Mouse (Mus musculus) hindbrain, embryonic 13.5 days (tissue): ENCODE data around the gene Ccdc28a. TPM values are rescaled to one million over a fixed set of nuclear protein-coding genes. Genes with fewer than 3 reads are reported as not detected.
A peak's percentile ranks its signal among the peaks of the same experiment; 100 is the strongest.

Source experiments
- ATAC-seq: fragments of 200-750 bp; cut with Nextera tagmentation; 2 replicates; pipeline ENCODE4 v1.8.0; 2017; ENCODE audit warnings: moderate TSS enrichment; ENCODE audit not compliant: low FRiP score
- H3K27ac ChIP-seq: fragments of 300-500 bp; sonication (generic); 2 replicates; pipeline ENCODE4 v1.5.1; 2015; ENCODE audit warnings: inconsistent platforms, mild to moderate bottlenecking, moderate library complexity
- H3K27me3 ChIP-seq: fragments of 300-500 bp; sonication (generic); 2 replicates; pipeline ENCODE4 v1.6.1; 2015; ENCODE audit warnings: mild to moderate bottlenecking, inconsistent platforms
- H3K36me3 ChIP-seq: fragments of 300-500 bp; sonication (generic); 2 replicates; pipeline ENCODE4 v1.6.1; 2015; ENCODE audit warnings: mild to moderate bottlenecking, inconsistent platforms
- H3K4me1 ChIP-seq: fragments of 300-500 bp; sonication (generic); replicated peaks from 2 replicates; pipeline ENCODE4 v1.6.1; 2015; ENCODE audit warnings: inconsistent platforms
- H3K4me2 ChIP-seq: fragments of 300-500 bp; sonication (generic); 2 replicates; pipeline ENCODE4 v1.6.1; 2015; ENCODE audit warnings: inconsistent platforms, mild to moderate bottlenecking, moderate library complexity
- H3K4me3 ChIP-seq: fragments of 300-500 bp; sonication (generic); 2 replicates; pipeline ENCODE4 v1.5.1; 2015; ENCODE audit warnings: mild to moderate bottlenecking, inconsistent platforms
- H3K9ac ChIP-seq: fragments of 300-500 bp; sonication (generic); 2 replicates; pipeline ENCODE4 v1.6.1; 2015; ENCODE audit warnings: mild to moderate bottlenecking, inconsistent platforms
- H3K9me3 ChIP-seq: fragments of 300-500 bp; sonication (generic); 2 replicates; pipeline ENCODE4 v1.6.1; 2016; ENCODE audit warnings: inconsistent platforms
- WGBS: fragments of 180-500 bp; shearing (Covaris S2); methylation state at CpG from one replicate; pipeline ENCODE4 v1.1.7; 2015; 5-methylcytosine and 5-hydroxymethylcytosine counted together
- polyA plus RNA-seq: library from polyadenylated mRNA; unstranded; fragments of >200 nt; fragmentation: Nextera tagmentation; extraction: Ambion mirVana; gene quantifications from 2 replicates; pipeline ENCODE4 v1.2.1, GENCODE M21; 2015

The Ccdc28a gene
- polyA plus RNA-seq = 6.6 and 9.3 TPM in 2 replicates

DNA sequence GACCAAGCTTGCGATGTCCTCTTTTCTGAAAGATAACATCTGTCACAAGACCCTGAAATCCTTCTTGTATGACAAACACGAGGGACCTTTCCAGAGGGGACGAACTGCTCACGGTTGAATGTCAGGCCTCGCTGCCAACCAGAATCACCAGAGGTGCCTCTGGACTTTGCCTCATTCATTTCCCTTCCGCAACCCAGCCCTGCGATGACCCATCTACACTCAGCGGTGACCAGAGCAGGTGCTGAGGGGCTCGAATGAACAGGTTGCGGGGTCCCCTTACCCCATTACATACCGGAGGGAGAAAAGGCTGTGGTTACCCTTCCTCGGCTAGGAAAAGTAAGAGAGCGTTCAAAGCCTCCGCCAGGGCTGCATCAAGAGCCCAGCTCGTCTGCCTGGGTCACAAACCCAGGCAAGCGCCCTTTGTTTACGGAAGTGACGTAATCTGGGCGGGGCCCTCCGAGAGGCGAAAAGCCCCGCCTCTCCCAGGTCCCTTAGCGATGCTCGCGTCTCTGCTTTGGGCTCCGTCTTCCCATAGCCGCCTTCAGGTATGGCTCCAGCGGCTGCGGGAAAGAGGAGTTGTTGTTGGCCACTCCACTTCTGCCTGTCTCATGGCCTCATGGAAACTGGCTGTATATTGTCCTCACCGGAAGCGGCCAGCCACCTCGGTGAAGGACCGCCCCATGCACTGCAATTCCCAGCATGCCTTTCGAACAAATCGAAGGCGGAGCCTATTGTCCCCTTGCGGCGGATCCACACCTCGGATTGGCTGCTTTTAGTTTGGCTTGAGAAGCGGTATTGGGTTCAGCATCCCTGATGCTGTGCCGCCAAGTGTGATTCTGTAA, at the start of gene Ccdc28a:
Gene Ccdc28a (minus strand): TSS at position 439 of the 842 bp plus-strand sequence.
- H3K4me2 ChIP-seq = peak within 1 kb of the TSS; percentile 80
- H3K36me3 ChIP-seq = no peaks in the 10 kb centered on the region
- H3K27ac ChIP-seq = peak within 1 kb of the TSS; percentile 88
- peak within 1 kb of the TSS; percentile 81 for H3K9ac ChIP-seq
- under 1% methylated on average over 41 of the region's 41 CpGs for WGBS
- peak; percentile 99 for ATAC-seq
- H3K4me3 ChIP-seq = peak within 1 kb of the TSS; percentile 75
- no peaks in the 10 kb centered on the region for H3K9me3 ChIP-seq
- no peaks in the 10 kb centered on the region for H3K27me3 ChIP-seq
- H3K4me1 ChIP-seq = peaks cover 5% of the 10 kb centered on the region

GRCm38 (mm10) chr10:18283991-18284390, 49.2 kb upstream of the Ccdc28a start:
- Histone ChIP-seq H3K27ac (no peak overlapping the region), H3K9ac (no peak overlapping the region), H3K4me2 (no peak overlapping the region), H3K9me3 (no peaks in the 10 kb centered on the region), H3K27me3 (no peaks in the 10 kb centered on the region), H3K4me1 (no peaks in the 10 kb centered on the region), H3K36me3 (no peaks in the 10 kb centered on the region), H3K4me3 (no peak overlapping the region)
- WGBS = 86% methylated on average over 5 of the region's 5 CpGs
- ATAC-seq = no peak

GRCm38 (mm10) chr10:18276090-18276734, 41.4 kb upstream of the Ccdc28a start:
- Histone ChIP-seq H3K9ac (no peak overlapping the region), H3K4me3 (no peak overlapping the region), H3K4me1 (no peaks in the 10 kb centered on the region), H3K27me3 (no peaks in the 10 kb centered on the region), H3K4me2 (no peak overlapping the region), H3K36me3 (no peaks in the 10 kb centered on the region), H3K27ac (no peak overlapping the region), H3K9me3 (peaks cover 6% of the 10 kb centered on the region; the same call in 1 of the 2 replicates)
- no peak for ATAC-seq
- 92% methylated on average over 4 of the region's 4 CpGs for WGBS

DNA sequence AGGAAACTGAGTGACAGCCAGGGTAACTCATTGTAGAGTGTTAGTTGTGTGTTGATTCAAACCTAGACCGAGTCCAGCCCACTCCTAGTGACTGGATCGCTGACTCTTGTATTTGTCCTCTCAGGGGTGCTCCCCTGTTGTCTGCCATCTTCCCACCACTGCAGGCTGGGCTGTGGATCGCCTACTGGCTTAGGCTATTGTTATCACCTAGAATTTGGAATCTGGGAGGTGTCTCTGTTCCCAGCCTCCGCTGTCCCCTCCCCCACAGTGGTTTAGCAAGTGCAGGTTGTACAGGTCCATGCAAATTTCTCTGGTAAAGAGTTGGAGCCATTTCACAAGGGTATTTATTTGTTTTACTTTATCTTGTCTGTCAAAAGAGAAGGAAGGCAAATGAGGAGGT, 16.5 kb upstream of the Ccdc28a start:
- H3K27me3 ChIP-seq = no peaks in the 10 kb centered on the region
- no peak overlapping the region for H3K4me2 ChIP-seq
- no peaks in the 10 kb centered on the region for H3K36me3 ChIP-seq
- WGBS = 78% methylated on average over 4 of the region's 4 CpGs
- H3K9ac ChIP-seq = no peak overlapping the region
- no peaks in the 10 kb centered on the region for H3K9me3 ChIP-seq
- H3K27ac ChIP-seq = no peak overlapping the region
- H3K4me3 ChIP-seq = no peak overlapping the region
- ATAC-seq = no peak
- no peaks in the 10 kb centered on the region for H3K4me1 ChIP-seq

- Histone ChIP-seq H3K9ac (no peak overlapping the region), H3K36me3 (no peaks in the 10 kb centered on the region), H3K27ac (no peak overlapping the region), H3K4me1 (no peaks in the 10 kb centered on the region), H3K27me3 (no peaks in the 10 kb centered on the region), H3K4me2 (no peak overlapping the region), H3K9me3 (no peaks in the 10 kb centered on the region), H3K4me3 (no peak overlapping the region)
- 56% methylated on average over 2 of the region's 2 CpGs for WGBS
- no peak for ATAC-seq
These were observed 8.8 kb upstream of the Ccdc28a start for GRCm38 (mm10) chr10:18243614-18244013.

GRCm38 (mm10) chr10:18237191-18237590, 2.4 kb upstream of the Ccdc28a start:
- WGBS = 94% methylated on average over 7 of the region's 7 CpGs

GRCm38 (mm10) chr10:18236328-18236927, 1.6 kb upstream of the Ccdc28a start:
- H3K9ac ChIP-seq = no peak overlapping the region
- H3K4me1 ChIP-seq = peaks cover 5% of the 10 kb centered on the region
- no peak for ATAC-seq
- H3K27me3 ChIP-seq = no peaks in the 10 kb centered on the region
- 85% methylated on average over 5 of the region's 5 CpGs for WGBS
- H3K4me2 ChIP-seq = no peak overlapping the region
- H3K9me3 ChIP-seq = no peaks in the 10 kb centered on the region
- H3K36me3 ChIP-seq = no peaks in the 10 kb centered on the region
- H3K4me3 ChIP-seq = no peak overlapping the region
- no peak overlapping the region for H3K27ac ChIP-seq

More at GRCm38 (mm10) chr10:18237191-18237590, 2.4 kb upstream of the Ccdc28a start:
- Histone ChIP-seq H3K4me2 (no peak overlapping the region), H3K27ac (no peak overlapping the region), H3K27me3 (no peaks in the 10 kb centered on the region), H3K9ac (no peak overlapping the region), H3K36me3 (no peaks in the 10 kb centered on the region), H3K9me3 (no peaks in the 10 kb centered on the region), H3K4me3 (no peak overlapping the region), H3K4me1 (peaks cover 5% of the 10 kb centered on the region)
- no peak for ATAC-seq

GRCm38 (mm10) chr10:18235402-18235747, 577 bp upstream of the Ccdc28a start:
- Histone ChIP-seq H3K9me3 (no peaks in the 10 kb centered on the region), H3K4me3 (peak overlapping the region; percentile 75), H3K9ac (peak overlapping the region; percentile 81), H3K27me3 (no peaks in the 10 kb centered on the region), H3K4me1 (peaks cover 5% of the 10 kb centered on the region), H3K36me3 (no peaks in the 10 kb centered on the region), H3K27ac (peak overlapping the region; percentile 88; the same call in 1 of the 2 replicates), H3K4me2 (peak overlapping the region; percentile 57)
- 11% methylated on average over 14 of the region's 14 CpGs for WGBS
- peak; percentile 76 for ATAC-seq

DNA sequence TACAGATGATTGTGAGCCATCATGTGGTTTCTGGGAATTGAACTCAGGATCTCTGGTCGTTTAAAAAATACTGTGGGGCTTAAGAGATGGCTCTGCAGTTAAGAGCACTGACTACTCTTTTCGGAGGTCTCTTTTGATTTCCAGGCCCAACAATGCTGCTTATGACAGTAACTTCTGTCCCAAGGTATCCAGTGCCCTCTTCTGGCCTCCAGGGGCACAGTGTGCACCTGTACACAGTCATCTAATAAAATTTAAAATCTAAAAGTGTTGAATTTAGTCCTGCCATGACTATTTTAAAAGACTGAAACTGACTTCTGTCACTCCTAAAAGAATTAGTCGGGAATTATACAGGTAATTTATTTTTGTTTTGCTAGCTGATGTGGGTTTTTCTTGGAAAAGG, 907 bp downstream of the Ccdc28a start:
- H3K27ac ChIP-seq = no peak overlapping the region
- WGBS = 58% methylated on average over 3 of the region's 3 CpGs
- H3K4me2 ChIP-seq = peak overlapping the region; percentile 80
- no peaks in the 10 kb centered on the region for H3K36me3 ChIP-seq
- H3K9ac ChIP-seq = peak overlapping the region; percentile 81; the same call in 1 of the 2 replicates
- H3K9me3 ChIP-seq = no peaks in the 10 kb centered on the region
- no peak for ATAC-seq
- peaks cover 5% of the 10 kb centered on the region for H3K4me1 ChIP-seq
- H3K27me3 ChIP-seq = no peaks in the 10 kb centered on the region
- peak overlapping the region; percentile 75 for H3K4me3 ChIP-seq

GRCm38 (mm10) chr10:18224386-18224785, 10.4 kb downstream of the Ccdc28a start:
- Histone ChIP-seq H3K9me3 (no peaks in the 10 kb centered on the region), H3K4me1 (no peaks in the 10 kb centered on the region), H3K36me3 (no peaks in the 10 kb centered on the region), H3K4me3 (no peak overlapping the region), H3K4me2 (no peak overlapping the region), H3K9ac (no peak overlapping the region), H3K27ac (no peak overlapping the region), H3K27me3 (no peaks in the 10 kb centered on the region)
- ATAC-seq = no peak
- 93% methylated on average over 3 of the region's 3 CpGs for WGBS

DNA sequence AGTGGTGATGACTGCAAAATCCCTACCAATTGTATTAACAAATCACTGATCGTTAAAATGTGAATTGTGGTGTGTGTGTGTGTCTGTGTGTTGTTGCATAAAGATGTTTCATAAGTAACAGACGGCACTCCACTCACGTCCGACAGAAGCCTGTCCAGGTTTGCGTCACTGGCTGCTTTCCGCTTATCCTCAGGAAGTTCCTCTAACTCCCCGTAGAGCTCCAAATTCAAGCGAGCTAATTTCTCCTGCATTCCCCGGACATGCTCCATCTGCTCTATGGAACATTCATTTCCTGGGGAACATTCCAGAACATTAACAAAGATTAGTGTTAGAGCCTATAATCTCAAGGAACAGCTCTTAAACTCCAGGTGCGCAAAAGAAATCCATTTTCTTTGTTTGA, 15.4 kb downstream of the Ccdc28a start:
- whole genome bisulfite sequencing = 93% methylated on average over 10 of the region's 10 CpGs

GRCm38 (mm10) chr10:18214124-18214523, 20.7 kb downstream of the Ccdc28a start:
- Histone ChIP-seq H3K36me3 (peaks cover 8% of the 10 kb centered on the region), H3K27me3 (no peaks in the 10 kb centered on the region), H3K9ac (no peak overlapping the region), H3K4me1 (peaks cover 3% of the 10 kb centered on the region; the same call in 1 of the 2 replicates), H3K9me3 (no peaks in the 10 kb centered on the region), H3K27ac (no peak overlapping the region), H3K4me2 (no peak overlapping the region), H3K4me3 (no peak overlapping the region)
- WGBS = 94% methylated on average over 5 of the region's 5 CpGs
- ATAC-seq = no peak

More for the DNA sequence above, 15.4 kb downstream of the Ccdc28a start:
- H3K9ac ChIP-seq = no peak overlapping the region
- H3K4me3 ChIP-seq = no peak overlapping the region
- no peaks in the 10 kb centered on the region for H3K9me3 ChIP-seq
- ATAC-seq = no peak
- H3K27ac ChIP-seq = no peak overlapping the region
- H3K36me3 ChIP-seq = peaks cover 4% of the 10 kb centered on the region; the same call in 1 of the 2 replicates
- H3K4me2 ChIP-seq = no peak overlapping the region
- no peaks in the 10 kb centered on the region for H3K27me3 ChIP-seq
- no peaks in the 10 kb centered on the region for H3K4me1 ChIP-seq
